Mouse (Mus musculus): ENCODE results near the gene Fzr1.

The Fzr1 gene

DNA sequence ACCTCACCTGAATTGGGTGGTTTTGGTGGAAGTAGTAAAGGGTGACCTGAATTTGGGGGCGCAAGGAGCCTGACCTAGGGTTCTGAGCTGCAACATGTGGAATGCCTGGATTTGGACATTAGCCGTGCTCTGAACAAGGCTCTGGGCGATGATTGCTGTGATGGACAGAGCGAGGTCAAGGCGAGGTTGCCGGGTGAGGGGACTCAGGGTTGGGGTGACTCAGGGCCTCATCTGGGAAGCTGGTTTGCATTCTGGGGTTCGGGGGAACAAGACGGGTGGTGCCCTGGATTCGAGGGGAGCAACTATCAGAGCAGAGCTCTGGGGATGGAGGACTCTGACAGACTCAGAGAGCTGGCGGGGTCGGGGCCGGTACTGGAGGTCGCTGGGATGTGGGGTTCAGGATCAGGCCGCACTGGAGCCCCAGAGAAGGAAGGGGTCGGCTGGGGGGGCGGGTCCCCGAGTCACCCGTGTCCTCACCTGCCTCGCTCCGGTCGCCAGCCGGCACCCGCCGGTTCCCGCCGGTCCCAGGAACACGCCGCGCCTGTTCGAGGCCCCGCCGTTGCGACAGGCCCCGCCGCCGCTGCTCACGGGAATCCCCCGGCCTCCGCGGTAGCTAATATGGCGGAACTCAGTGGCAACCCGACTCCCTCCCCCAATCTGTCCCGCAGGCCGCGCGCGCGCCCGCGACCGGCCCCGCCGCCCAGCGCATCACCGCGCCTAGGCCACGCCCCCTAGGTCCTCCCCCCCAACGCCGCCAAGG is at the start of gene Fzr1:
Gene Fzr1 (minus strand): TSS at position 724 of the 760 bp plus-strand sequence.
- no peak for DNase-seq (ENCODE audit: extremely low spot score, low spot score)

- peak; percentile 13 for DNase-seq (ENCODE audit: extremely low spot score, low spot score)
Measured at GRCm38 (mm10) chr10:81427804-81428506, 49.6 kb upstream of the Fzr1 start.

- DNase-seq (ENCODE audit: extremely low spot score, low spot score), result no peak
Measured at GRCm38 (mm10) chr10:81427327-81427726, 49.0 kb upstream of the Fzr1 start.

- peak; percentile 27 for DNase-seq (ENCODE audit: extremely low spot score, low spot score)
Measured at GRCm38 (mm10) chr10:81426897-81427296, 48.6 kb upstream of the Fzr1 start.

- DNase-seq (ENCODE audit: extremely low spot score, low spot score), result peak; percentile 22
Measured at GRCm38 (mm10) chr10:81426081-81426671, 47.9 kb upstream of the Fzr1 start.

DNA sequence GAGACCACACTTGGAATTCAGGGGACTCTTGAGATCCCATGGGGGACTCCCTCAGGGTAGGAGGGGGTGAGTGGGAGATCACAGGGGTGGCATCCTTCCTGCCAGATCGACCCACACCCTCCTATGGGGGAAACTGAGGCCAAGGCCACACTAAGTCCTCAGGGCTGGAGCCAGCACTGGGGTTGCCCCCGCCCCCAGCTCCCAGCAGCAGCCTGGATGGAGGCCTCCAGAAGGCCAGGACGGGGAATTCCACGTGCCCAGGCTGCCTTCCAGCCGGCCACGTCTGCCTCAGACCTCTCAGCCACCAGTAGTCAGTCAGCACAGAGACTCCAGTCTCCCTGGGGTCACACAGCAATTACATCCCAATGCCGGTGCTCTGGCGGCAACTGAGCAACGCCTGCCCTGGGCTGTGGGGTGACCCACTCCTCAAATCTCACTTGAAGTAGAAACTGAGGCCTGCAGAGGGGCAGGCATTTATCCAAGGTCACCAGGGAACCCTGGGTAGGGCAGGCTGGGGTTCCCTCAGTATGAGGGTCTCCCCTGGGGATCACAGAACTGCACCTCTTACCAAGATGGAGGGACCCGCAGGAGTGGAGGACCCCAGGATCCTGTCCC is 47.0 kb upstream of the Fzr1 start:
- DNase-seq (ENCODE audit: extremely low spot score, low spot score), result peak; percentile 22

DNA sequence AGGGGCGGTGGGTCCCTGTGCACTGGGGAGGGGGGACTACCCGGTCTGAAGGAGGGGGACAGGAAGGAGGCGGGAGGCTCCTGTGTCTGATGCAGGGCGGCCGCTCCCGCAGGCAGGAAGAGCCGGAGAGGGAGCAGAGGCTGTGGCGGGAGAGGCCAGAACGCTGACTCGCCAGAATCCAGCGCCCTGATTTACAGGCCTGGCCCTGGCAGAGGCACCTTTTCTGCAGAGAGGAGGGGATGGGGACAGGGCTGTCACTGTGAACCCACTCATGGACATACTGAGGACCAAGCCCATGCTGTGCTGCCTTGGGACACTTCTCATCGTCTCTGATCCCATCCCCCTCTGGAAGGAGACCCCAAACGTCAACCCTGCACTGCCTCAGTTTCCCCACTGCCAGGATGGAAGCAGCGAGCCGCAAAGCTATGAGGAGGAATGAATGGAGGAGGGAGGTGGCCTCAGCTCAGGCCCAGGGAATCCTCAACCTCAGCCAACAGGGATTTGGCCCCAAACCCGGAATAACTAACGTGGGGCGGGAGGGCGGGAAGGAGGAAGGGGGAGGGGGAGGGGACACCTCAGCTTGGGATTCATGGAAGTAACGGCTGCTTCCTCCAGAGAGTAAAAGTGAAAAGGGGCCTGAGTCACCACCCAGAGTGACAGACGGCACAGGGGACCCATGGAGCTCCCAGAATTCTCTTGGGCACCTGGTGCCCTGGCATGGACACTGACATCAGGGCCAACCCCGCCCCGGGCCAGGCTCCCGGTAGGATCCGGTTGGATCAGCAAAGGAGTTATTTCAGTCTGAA is 46.1 kb upstream of the Fzr1 start:
- DNase-seq (ENCODE audit: extremely low spot score, low spot score), result peak; percentile 20

DNA sequence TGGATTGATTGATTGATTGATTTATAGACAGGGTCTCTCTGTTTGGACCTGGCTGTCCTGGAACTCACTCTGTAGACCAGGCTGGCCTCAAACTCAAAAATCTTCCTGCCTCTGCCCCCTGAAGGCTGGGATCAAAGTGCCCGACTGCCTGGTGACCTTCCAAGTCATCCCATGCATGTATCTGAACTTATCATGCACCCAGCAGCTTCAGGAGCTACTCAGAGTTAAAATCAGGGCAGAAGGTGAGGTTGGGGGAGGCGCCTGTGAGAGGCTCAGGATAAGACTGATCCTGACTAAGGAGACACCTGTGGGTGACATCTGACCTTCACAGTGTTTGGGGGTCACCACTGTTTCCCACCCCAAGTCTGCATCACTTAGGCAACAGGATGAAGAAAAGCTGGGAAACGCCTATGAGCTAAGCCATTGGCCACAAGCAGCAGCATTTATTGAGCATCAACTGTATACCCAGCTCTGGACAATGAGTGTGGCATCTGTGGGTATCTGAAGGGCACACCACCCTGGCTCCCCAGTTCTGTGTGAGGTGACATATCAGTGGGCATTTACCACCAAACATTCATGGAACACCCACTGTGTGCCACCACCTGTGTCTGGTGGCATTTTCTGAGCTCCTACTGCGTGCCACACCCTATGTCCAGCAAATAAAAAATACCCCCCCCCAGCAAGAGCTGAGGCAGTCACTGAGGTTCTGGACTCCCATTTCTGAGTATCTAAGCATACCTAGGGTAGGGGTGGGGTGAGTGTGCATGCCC is 45.3 kb upstream of the Fzr1 start:
- no peak for DNase-seq (ENCODE audit: extremely low spot score, low spot score)

DNA sequence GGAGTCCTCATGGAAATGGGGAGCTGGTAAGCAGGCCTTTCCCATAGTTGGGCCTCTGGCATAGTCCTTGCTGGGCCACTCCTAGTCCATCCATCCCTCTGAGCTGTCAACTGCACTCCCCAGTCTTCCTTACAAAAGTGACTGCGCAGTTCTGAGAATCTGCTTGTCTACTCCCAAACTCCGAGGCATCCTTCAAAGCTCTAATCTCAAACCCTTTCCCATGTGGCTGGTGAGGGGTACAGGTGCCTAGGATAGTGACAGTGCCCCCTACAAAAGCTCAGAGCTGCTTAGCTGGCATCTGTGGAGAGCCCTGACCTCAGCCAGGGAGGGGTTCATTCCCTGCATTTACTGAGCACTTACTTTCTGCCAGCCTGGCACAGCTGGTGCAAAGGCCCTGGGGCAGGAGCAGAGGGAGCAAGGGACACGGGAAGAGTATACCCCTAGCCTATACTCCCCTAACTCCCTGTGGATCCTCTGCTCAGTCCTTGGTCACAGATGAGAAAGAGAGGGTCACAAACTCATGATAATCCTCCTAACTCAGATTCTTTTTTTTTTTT is 44.4 kb upstream of the Fzr1 start:
- no peak for DNase-seq (ENCODE audit: extremely low spot score, low spot score)

DNA sequence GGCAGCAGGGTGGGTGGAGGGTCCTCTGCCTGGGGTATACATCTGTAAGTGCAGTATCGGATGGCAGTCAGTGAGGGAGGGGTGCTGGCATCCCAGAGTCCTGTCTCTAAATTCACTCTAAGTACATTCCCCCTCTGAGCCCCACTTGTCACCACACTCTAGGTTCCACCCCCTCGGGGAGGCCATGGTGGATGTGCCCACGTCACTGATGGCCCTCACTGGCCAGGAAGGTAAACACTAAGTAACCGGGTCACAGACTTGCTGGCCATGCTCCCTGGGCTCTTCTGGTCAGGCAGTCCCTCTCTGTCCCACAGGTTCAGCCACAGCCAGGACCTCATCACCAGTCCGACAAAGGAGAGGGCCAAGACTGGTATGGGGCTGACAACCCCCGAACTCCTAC is 43.9 kb upstream of the Fzr1 start:
- DNase-seq (ENCODE audit: extremely low spot score, low spot score), result no peak

DNA sequence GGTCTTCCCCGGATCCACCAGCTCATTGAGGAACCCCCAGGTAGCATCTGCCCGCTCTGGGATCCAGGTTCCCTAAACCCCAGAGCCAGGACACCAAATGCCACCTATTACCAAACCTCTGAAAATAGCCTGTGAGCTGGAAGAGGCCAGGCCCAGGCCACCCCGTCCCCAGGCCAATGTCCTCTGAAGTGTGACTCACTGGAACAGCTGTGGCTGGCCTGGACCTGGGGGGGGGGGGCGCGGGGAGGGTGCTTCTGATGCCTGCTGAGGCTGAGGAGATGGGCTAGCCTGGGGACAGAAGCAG is 43.4 kb upstream of the Fzr1 start:
- DNase-seq (ENCODE audit: extremely low spot score, low spot score), result no peak

DNA sequence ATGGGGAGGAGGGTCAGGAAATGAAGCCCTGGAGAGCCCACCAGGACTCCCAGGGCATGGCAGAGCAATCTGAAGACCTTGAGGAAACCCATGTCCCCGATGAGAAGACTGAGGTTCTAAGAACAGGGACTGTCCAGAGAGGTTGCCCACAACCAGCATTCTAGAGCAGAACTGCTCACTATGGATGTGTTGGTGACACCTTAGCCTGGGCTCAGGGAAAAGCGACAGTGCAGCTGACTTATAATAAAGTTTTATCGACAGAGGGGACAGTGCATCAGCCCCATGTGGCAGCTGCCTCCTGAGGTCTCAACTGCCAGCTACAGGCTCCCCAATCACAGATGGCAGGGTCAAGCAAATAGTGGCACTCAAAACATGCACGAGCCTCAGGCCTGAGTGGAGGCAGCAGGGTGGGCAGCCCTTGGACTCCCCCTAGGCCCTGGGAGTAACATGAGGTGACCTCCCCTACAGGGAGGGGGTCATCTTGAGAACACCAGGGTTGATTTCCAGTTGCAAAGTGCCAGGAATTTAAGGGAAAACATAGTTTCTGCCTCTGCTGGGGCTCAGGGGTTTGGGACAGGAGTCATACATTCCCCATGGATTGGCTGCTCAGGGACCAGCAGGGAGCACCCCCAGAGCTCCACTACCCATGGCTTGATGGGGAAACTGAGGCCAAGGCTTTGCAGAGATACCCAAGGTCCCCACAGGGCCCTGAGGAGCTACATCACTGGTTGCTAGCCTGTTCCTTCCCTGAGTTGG is 42.9 kb upstream of the Fzr1 start:
- DNase-seq (ENCODE audit: extremely low spot score, low spot score), result no peak

DNA sequence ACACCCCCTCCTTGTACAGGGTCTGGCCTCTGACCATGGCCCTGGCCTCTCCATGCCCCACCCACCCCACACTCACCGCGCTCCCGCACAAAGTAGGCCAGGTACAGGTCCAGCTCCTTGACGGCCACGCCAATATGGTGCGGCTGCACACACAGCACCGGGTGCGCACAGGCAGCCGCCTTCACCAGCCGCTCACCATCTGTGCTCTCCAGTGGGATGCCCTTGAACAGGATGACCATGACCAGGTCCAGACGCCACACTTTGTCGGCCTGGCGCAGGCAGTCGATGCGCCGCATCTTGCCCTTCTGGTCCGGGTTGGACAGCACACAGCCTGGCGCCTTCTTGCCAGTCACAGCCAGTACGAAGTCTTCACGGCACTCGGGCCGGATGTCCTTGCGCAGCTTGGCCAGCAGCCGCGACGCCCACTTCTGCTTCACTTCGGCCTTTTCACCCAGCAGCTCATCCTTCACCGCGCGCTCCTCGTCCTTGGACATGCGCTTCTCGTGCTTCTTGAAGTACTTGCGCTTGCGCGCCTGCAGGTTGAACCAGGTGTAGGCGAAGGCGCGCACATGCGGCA is 42.0 kb upstream of the Fzr1 start:
- DNase-seq (ENCODE audit: extremely low spot score, low spot score), result no peak

- DNase-seq (ENCODE audit: extremely low spot score, low spot score), result peak; percentile 13
Measured at GRCm38 (mm10) chr10:81419111-81419928, 41.0 kb upstream of the Fzr1 start.

DNA sequence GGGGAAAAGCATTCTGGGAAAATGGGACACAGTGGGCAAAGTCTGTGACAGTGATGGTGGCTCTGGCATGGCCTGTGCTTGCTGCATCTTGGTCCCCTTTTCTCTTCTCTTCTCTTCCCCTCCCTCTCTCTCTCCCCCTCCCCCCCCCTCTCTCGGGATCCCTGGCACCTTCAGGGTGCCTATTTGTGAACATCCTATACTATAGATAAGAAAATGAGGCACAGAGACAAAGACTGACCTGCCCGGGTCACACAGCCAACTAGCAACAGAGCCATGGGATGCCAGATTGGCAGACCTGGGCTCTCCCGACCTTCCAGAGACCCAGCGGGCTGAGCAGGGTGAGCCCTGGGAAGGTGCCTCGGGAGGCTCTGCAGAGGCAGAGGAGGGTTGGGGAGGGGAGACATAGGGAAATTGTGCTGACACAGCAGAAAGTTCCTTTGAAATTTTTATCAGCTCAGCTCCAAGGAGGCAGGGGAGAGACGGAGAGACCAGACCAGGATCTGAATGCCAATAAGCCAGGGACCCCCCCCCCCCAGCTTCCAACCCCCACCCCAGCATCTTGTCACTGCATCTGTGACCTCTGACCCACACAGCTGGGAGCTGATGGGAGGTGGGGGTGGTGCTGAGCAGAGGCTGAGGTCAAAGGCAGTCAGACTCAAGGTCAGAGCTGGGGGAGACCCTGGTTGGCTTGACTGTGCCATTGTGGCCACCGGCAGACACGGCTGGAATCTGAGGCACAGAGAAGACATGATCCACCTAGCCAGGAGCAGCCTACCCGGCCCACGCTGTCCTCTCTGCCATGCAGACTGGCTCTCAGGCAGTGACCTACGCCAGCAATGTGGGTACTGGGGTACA is 40.1 kb upstream of the Fzr1 start:
- DNase-seq (ENCODE audit: extremely low spot score, low spot score), result no peak

DNA sequence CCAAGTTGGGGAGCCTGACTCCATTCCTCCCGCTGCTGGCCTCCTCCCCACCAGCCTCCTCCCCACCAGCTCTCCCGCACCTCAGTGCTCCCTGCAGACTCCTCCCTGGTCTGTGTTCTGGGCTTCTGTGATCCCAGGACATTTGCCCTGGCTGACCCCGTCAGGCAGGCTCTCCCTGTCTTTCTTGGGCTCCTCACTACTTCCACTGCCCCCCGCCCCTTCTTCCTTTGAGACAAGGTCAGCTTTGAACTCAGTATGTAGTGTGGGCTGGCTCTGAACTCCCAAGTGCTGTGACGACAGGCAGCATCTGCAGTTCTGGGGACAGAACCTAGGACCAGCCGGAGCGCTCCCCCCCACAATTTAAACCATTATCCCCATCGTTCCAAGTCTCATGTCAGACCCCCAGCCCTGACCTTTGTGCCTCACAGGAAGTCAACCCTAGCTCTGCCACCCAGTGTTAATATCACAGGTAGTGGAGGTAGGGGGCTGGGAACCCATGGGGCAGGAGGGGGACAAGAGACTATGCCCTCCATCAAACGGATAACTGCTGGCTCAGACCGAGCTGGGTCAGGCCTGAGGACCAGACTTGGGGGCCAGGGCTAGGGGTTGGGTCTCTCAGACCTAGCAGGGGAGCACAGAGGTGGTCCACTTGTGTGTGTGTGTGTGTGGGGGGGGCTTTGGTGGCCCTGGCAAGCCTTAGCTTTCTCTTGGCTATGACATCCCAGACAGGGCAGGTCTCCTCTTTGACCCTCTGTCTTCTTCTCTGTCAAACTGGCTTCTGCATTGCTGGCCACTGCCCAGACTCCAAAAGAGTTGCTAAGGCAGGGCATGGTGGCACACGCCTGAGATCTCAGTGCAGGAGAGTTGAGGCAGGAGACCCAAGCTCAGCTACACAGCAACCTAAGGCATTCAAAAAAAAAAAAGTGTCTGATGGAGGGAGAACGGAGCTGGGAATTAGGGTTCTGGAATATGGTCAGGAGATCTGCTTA is 39.2 kb upstream of the Fzr1 start:
- DNase-seq (ENCODE audit: extremely low spot score, low spot score), result no peak

All from neural tube, embryonic 10.5 days (tissue).